Mouse (Mus musculus) frontal cortex, postnatal 10 days (tissue): ENCODE results near the gene Rrad.
A peak's percentile ranks its signal among the peaks of the same experiment; 100 is the strongest.

Source experiments
- DNase-seq, 2 experiments: peaks; one replicate each; pipeline ENCODE4 v3.0.0; 2022; ENCODE audit warnings: low spot score in 2 of 2, mixed read lengths in 1 of 2

Rrad gene

GRCm38 (mm10) chr8:104613119-104613518 is 18.0 kb downstream of the Rrad start:
- DNase-seq, result no peak

GRCm38 (mm10) chr8:104611613-104612012 is 19.5 kb downstream of the Rrad start:
- no peak for DNase-seq

GRCm38 (mm10) chr8:104610185-104610766 is 20.9 kb downstream of the Rrad start:
- DNase-seq, result no peak

GRCm38 (mm10) chr8:104609222-104609621 is 21.9 kb downstream of the Rrad start:
- DNase-seq, result no peak

- DNase-seq, result no peak
These were observed 23.2 kb downstream of the Rrad start for GRCm38 (mm10) chr8:104607944-104608343.

- DNase-seq, result peak in 1 of 2 experiments; percentile 13
These were observed 24.8 kb downstream of the Rrad start for GRCm38 (mm10) chr8:104606329-104606728.

GRCm38 (mm10) chr8:104603245-104603593 is 27.9 kb downstream of the Rrad start:
- DNase-seq, result no peak

GRCm38 (mm10) chr8:104602468-104603244 is 28.5 kb downstream of the Rrad start:
- peak; percentile 74 to 86 for DNase-seq

- DNase-seq, result no peak
These were observed 29.2 kb downstream of the Rrad start for GRCm38 (mm10) chr8:104601941-104602371.

- no peak for DNase-seq
These were observed 29.7 kb downstream of the Rrad start for GRCm38 (mm10) chr8:104601386-104601785.

- DNase-seq, result no peak
These were observed 32.6 kb downstream of the Rrad start for GRCm38 (mm10) chr8:104598496-104598895.

GRCm38 (mm10) chr8:104597656-104598055 is 33.5 kb downstream of the Rrad start:
- no peak for DNase-seq

- no peak for DNase-seq
These were observed 35.2 kb downstream of the Rrad start for GRCm38 (mm10) chr8:104595773-104596536.

GRCm38 (mm10) chr8:104594611-104595362 is 36.3 kb downstream of the Rrad start:
- no peak for DNase-seq

GRCm38 (mm10) chr8:104593536-104594325 is 37.4 kb downstream of the Rrad start:
- no peak for DNase-seq

GRCm38 (mm10) chr8:104592566-104592965 is 38.6 kb downstream of the Rrad start:
- no peak for DNase-seq

- DNase-seq, result no peak
These were observed 39.3 kb downstream of the Rrad start for GRCm38 (mm10) chr8:104591856-104592255.

GRCm38 (mm10) chr8:104591133-104591834 is 39.8 kb downstream of the Rrad start, which contains the start of gene Pdp2:
Gene Pdp2, plus strand, starts transcription at chr8:104591451.
- DNase-seq, result peak; percentile 82 to 89

GRCm38 (mm10) chr8:104590284-104590683 is 40.8 kb downstream of the Rrad start:
- no peak for DNase-seq

- DNase-seq, result no peak
These were observed 46.6 kb downstream of the Rrad start for GRCm38 (mm10) chr8:104584522-104584921.
